Mouse (Mus musculus): ENCODE measurements around the gene Gm49711. TPM values are rescaled to one million over a fixed set of nuclear protein-coding genes. Genes with fewer than 3 reads are reported as not detected.

The Gm49711 gene
- not detected for polyA plus RNA-seq (2017; shearing (Covaris generic))

DNA sequence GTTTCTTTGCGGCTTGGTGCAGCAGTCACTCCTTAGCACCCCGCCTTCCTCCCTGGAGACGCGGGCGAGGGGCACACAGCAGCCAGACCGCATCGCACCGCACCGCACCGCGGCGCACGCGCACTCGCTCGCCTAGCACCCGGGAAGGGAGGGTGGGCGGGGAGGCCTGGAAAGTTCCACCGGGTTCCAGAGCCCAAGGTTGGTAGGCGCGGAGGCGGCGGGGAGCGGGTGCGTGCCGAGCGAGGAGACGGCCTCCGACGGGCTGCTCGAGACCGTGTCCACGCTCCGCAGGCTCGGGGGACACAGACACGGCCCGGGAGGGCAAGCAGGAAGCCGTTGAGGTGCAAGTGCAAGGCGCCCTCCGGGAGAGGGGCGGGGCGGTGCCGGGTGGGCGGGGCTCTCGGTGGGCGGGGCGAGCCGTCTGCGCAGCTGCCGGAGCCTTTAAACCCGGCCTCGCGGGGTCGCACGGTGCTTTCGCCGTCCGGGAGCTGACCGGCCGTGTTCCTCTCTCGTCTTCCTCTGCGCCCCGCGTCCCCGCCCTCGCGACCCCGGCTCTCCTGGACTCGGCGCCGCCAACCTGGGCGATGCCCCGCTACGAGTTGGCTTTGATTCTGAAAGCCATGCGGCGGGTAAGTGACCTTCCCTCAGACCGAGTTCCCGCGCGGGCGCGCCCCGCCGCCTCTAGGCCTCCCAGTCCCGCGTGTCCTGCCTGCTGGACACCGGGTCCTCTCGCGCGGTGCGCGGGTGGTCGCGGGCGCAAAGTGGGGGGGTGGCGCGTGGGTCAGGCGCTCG, at the start of gene Gm49711, which contains the start of the genes Mrps6 and Slc5a3:
Gm49711 (plus strand) TSS at position 465 of the 792 bp plus-strand sequence.
Mrps6 (plus strand) TSS at position 419 of the 792 bp plus-strand sequence.
Slc5a3 (plus strand) TSS at position 471 of the 792 bp plus-strand sequence.

Other genes starting within 250 kb of the Gm49711 start
- gene Mrps6, start within 50 bp of the Gm49711 start, polyA plus RNA-seq (2017; shearing (Covaris generic)) = 70.1 TPM
- gene Slc5a3, start within 50 bp of the Gm49711 start, polyA plus RNA-seq (2017; shearing (Covaris generic)) = 24.2 TPM
- not detected for gene Kcne2, start 234.1 kb downstream of the Gm49711 start, polyA plus RNA-seq (2017; shearing (Covaris generic))
- gene Smim11, start 243.0 kb downstream of the Gm49711 start, polyA plus RNA-seq (2017; shearing (Covaris generic)) = 58.1 TPM